Comparison of ENCODE assay signal across 8 mouse cellular contexts in genomic region chr3:95985209-95986000, GRCm38 (mm10). TPM values are rescaled to one million over a fixed set of nuclear protein-coding genes. Genes with fewer than 3 reads are reported as not detected.
DNase-seq lines count a peak whose midpoint lies in the region; ATAC-seq and TF ChIP-seq lines count a peak whose summit lies in the region.

No protein-coding gene starts in this region.

- H3K36me3 ChIP-seq in hindbrain, postnatal 0 days (ENCODE audit: insufficient read depth, low read length) = peaks cover 20% of the 10 kb centered on the region
- peaks cover 24% of the 10 kb centered on the region for H3K36me3 ChIP-seq in limb, embryonic 15.5 days
- H3K36me3 ChIP-seq in midbrain, embryonic 16.5 days (ENCODE audit: control insufficient read depth, insufficient read depth, low read length) = peaks cover 16% of the 10 kb centered on the region; the same call in 1 of the 2 replicates
- peaks cover 15% of the 10 kb centered on the region for H3K36me3 ChIP-seq in stomach, postnatal 0 days (ENCODE audit: control insufficient read depth, insufficient read depth, low read length)

- no peak for TF ChIP-seq CTCF in hindbrain, postnatal 0 days (IDR thresholded peaks at IDR 0.05; ENCODE audit: low read depth)
- TF ChIP-seq CTCF in stomach, postnatal 0 days (IDR thresholded peaks at IDR 0.05; ENCODE audit: low read depth) = no peak

- 3% methylated on average over 12 of the region's 12 CpGs for WGBS in hindbrain, postnatal 0 days
- WGBS in limb, embryonic 15.5 days = 3% methylated on average over 12 of the region's 12 CpGs
- 3% methylated on average over 12 of the region's 12 CpGs for WGBS in midbrain, embryonic 16.5 days
- WGBS in stomach, postnatal 0 days = 5% methylated on average over 12 of the region's 12 CpGs

- no peaks in the 10 kb centered on the region for H3K9me3 ChIP-seq in hindbrain, postnatal 0 days (ENCODE audit: low read length)
- no peaks in the 10 kb centered on the region for H3K9me3 ChIP-seq in limb, embryonic 15.5 days
- H3K9me3 ChIP-seq in midbrain, embryonic 16.5 days (replicated peaks; ENCODE audit: control insufficient read depth, low read length, poor library complexity, severe bottlenecking) = no peaks in the 10 kb centered on the region
- H3K9me3 ChIP-seq in stomach, postnatal 0 days (ENCODE audit: control insufficient read depth, low read length) = no peaks in the 10 kb centered on the region

- H3K9ac ChIP-seq in hindbrain, postnatal 0 days (replicated peaks; ENCODE audit: low read length) = peak overlapping the region; percentile 30; the same call in 1 of the 2 replicates
- H3K9ac ChIP-seq in limb, embryonic 15.5 days = peak overlapping the region; percentile 18; the same call in 1 of the 2 replicates
- H3K9ac ChIP-seq in midbrain, embryonic 16.5 days (ENCODE audit: low read depth, low read length) = peak overlapping the region; percentile 63
- H3K9ac ChIP-seq in stomach, postnatal 0 days (ENCODE audit: low read length) = peak overlapping the region; percentile 47

- TF ChIP-seq EP300 in stomach, postnatal 0 days (optimal IDR thresholded peaks at IDR 0.05) = peak; percentile 48

- H3K4me3 ChIP-seq in hindbrain, postnatal 0 days (ENCODE audit: low read length) = peak overlapping the region; percentile 8; the same call in 1 of the 2 replicates
- peak overlapping the region; percentile 32 for H3K4me3 ChIP-seq in limb, embryonic 15.5 days
- H3K4me3 ChIP-seq in midbrain, embryonic 16.5 days (ENCODE audit: low read depth, low read length) = peak overlapping the region; percentile 17; the same call in 1 of the 2 replicates
- peak overlapping the region; percentile 10 for H3K4me3 ChIP-seq in stomach, postnatal 0 days (ENCODE audit: low read depth, low read length)

- peak overlapping the region; percentile 87 for H3K27ac ChIP-seq in hindbrain, postnatal 0 days
- H3K27ac ChIP-seq in limb, embryonic 15.5 days = peak overlapping the region; percentile 87
- peak overlapping the region; percentile 90 for H3K27ac ChIP-seq in midbrain, embryonic 16.5 days (ENCODE audit: low read length)
- H3K27ac ChIP-seq in stomach, postnatal 0 days (replicated peaks) = peak overlapping the region; percentile 93

- peak; percentile 83 for ATAC-seq in cerebellum, adult (ENCODE audit: insufficient number of reproducible peaks, low FRiP score, low TSS enrichment)
- ATAC-seq in hindbrain, postnatal 0 days = peak; percentile 93
- peak; percentile 86 for ATAC-seq in limb, embryonic 15.5 days (ENCODE audit: insufficient number of reproducible peaks, low FRiP score, low TSS enrichment, low read depth)
- ATAC-seq in midbrain, embryonic 16.5 days = peak; percentile 93
- ATAC-seq in stomach, postnatal 0 days (ENCODE audit: low FRiP score, low TSS enrichment) = peak; percentile 92

- peak overlapping the region; percentile 42 for H3K4me2 ChIP-seq in hindbrain, postnatal 0 days (ENCODE audit: low read depth, low read length)
- H3K4me2 ChIP-seq in limb, embryonic 15.5 days = peak overlapping the region; percentile 53
- H3K4me2 ChIP-seq in midbrain, embryonic 16.5 days (ENCODE audit: low read length) = peak overlapping the region; percentile 49
- peak overlapping the region; percentile 37 for H3K4me2 ChIP-seq in stomach, postnatal 0 days (replicated peaks; ENCODE audit: low read depth)

- H3K27me3 ChIP-seq in hindbrain, postnatal 0 days (ENCODE audit: insufficient read depth, low read length) = no peaks in the 10 kb centered on the region
- no peaks in the 10 kb centered on the region for H3K27me3 ChIP-seq in limb, embryonic 15.5 days
- H3K27me3 ChIP-seq in midbrain, embryonic 16.5 days (ENCODE audit: control insufficient read depth, insufficient read depth, low read depth, low read length) = no peaks in the 10 kb centered on the region
- no peaks in the 10 kb centered on the region for H3K27me3 ChIP-seq in stomach, postnatal 0 days (ENCODE audit: control insufficient read depth, insufficient read depth, low read length)

- peaks cover 23% of the 10 kb centered on the region for H3K4me1 ChIP-seq in hindbrain, postnatal 0 days (ENCODE audit: insufficient read depth, low read length)
- H3K4me1 ChIP-seq in limb, embryonic 15.5 days = peaks cover 24% of the 10 kb centered on the region
- H3K4me1 ChIP-seq in midbrain, embryonic 16.5 days (ENCODE audit: control insufficient read depth, insufficient read depth, low read length) = peaks cover 24% of the 10 kb centered on the region
- peaks cover 9% of the 10 kb centered on the region; the same call in 1 of the 2 replicates for H3K4me1 ChIP-seq in stomach, postnatal 0 days (replicated peaks; ENCODE audit: control insufficient read depth, insufficient read depth)

- DNase-seq in cerebellum, adult 11 months = no peak
- DNase-seq in cerebellum, adult 9-10 months = peak; percentile 84
- DNase-seq in gastrocnemius, adult 18-20 months (ENCODE audit: low spot score) = peak; percentile 55
- peak; percentile 86 for DNase-seq in hindbrain, postnatal 0 days (ENCODE audit: low spot score)
- peak; percentile 74 for DNase-seq in stomach, postnatal 0 days (ENCODE audit: low spot score)

RNA-seq across cellular contexts. Expression of gene Plekho1, which starts 10.4 kb away (rescaled TPM):
- 10 to 100 TPM; 13.9 to 22.0 TPM for total RNA-seq in gastrocnemius, adult 18-20 months (2021)
- 45.5 and 57.8 TPM in 2 replicates for total RNA-seq in hindbrain, postnatal 0 days (2014; rRNA removed)
- polyA plus RNA-seq in hindbrain, postnatal 0 days (2015; fragmentation: Nextera tagmentation; extraction: Ambion mirVana) = 37.9 and 39.0 TPM in 2 replicates
- 35.2 and 39.2 TPM in 2 replicates for polyA plus RNA-seq in limb, embryonic 15.5 days (2015; fragmentation: Nextera tagmentation; extraction: Ambion mirVana)
- 46.1 and 54.6 TPM in 2 replicates for polyA plus RNA-seq in midbrain, embryonic 16.5 days (2015; fragmentation: Nextera tagmentation; extraction: Ambion mirVana)
- polyA plus RNA-seq in stomach, postnatal 0 days (2015; fragmentation: Nextera tagmentation; extraction: Ambion mirVana) = 26.1 and 30.6 TPM in 2 replicates

RNA-seq across cellular contexts. Expression of gene Anp32e, which starts 56.4 kb away (rescaled TPM):
- 10 to 100 TPM; 75.9 to 97.2 TPM for total RNA-seq in gastrocnemius, adult 18-20 months (2021)
- total RNA-seq in hindbrain, postnatal 0 days (2014; rRNA removed) = 26.2 and 27.5 TPM in 2 replicates
- polyA plus RNA-seq in hindbrain, postnatal 0 days (2015; fragmentation: Nextera tagmentation; extraction: Ambion mirVana) = 127 and 128 TPM in 2 replicates
- polyA plus RNA-seq in limb, embryonic 15.5 days (2015; fragmentation: Nextera tagmentation; extraction: Ambion mirVana) = 167 and 177 TPM in 2 replicates
- 110 and 131 TPM in 2 replicates for polyA plus RNA-seq in midbrain, embryonic 16.5 days (2015; fragmentation: Nextera tagmentation; extraction: Ambion mirVana)
- 60.4 and 67.2 TPM in 2 replicates for polyA plus RNA-seq in stomach, postnatal 0 days (2015; fragmentation: Nextera tagmentation; extraction: Ambion mirVana)
